Mouse (Mus musculus) heart, postnatal 0 days (tissue): ENCODE data around the gene Efemp2. TPM values are rescaled to one million over a fixed set of nuclear protein-coding genes. Genes with fewer than 3 reads are reported as not detected.
A peak's percentile ranks its signal among the peaks of the same experiment; 100 is the strongest.
"Not testable (repeated sequence)": the region's sequence is repeated elsewhere in the genome, so short reads cannot be mapped to it uniquely, and the experiment has no call there.

Experiments used
- ATAC-seq: fragments of 200-750 bp; cut with Nextera tagmentation; 2 replicates; pipeline ENCODE4 v1.8.0; 2017; ENCODE audit warnings: low read depth, moderate number of reproducible peaks, moderate library complexity; ENCODE audit not compliant: insufficient read depth
- DNase-seq: peaks from one replicate; pipeline ENCODE4 v3.0.0-alpha.2; 2016; ENCODE audit warnings: low spot score
- H3K27ac ChIP-seq: fragments of 300-500 bp; sonication (generic); 2 replicates; pipeline ENCODE4 v1.5.1; 2014; ENCODE audit warnings: low read depth, mild to moderate bottlenecking
- H3K27me3 ChIP-seq: fragments of 300-500 bp; sonication (generic); 2 replicates; pipeline ENCODE4 v1.6.1; 2014; ENCODE audit warnings: low read length, mixed read lengths; ENCODE audit not compliant: control insufficient read depth, insufficient read depth
- H3K36me3 ChIP-seq: fragments of 300-500 bp; sonication (generic); replicated peaks from 2 replicates; pipeline ENCODE4 v1.6.1; 2014; ENCODE audit warnings: low read length, mixed read lengths; ENCODE audit not compliant: control insufficient read depth, insufficient read depth
- H3K4me1 ChIP-seq: fragments of 300-500 bp; sonication (generic); 2 replicates; pipeline ENCODE4 v1.6.1; 2014; ENCODE audit warnings: antibody characterized with exemption; ENCODE audit not compliant: control insufficient read depth, insufficient read depth
- H3K4me2 ChIP-seq: fragments of 300-500 bp; sonication (generic); 2 replicates; pipeline ENCODE4 v1.6.1; 2014; ENCODE audit warnings: low read depth, mild to moderate bottlenecking, low read length, moderate library complexity
- H3K4me3 ChIP-seq: fragments of 300-500 bp; sonication (generic); 2 replicates; pipeline ENCODE4 v1.5.1; 2014; ENCODE audit warnings: low read depth, low read length
- H3K9ac ChIP-seq: fragments of 300-500 bp; sonication (generic); replicated peaks from 2 replicates; pipeline ENCODE4 v1.6.1; 2014; ENCODE audit warnings: low read depth, low read length, mixed read lengths
- H3K9me3 ChIP-seq: fragments of 300-500 bp; sonication (generic); replicated peaks from 2 replicates; pipeline ENCODE4 v1.6.1; 2016; ENCODE audit warnings: low read length; ENCODE audit not compliant: control insufficient read depth
- CTCF ChIP-seq: IDR thresholded peaks from 2 replicates; pipeline ENCODE4 v1.5.1; 2016; ENCODE audit warnings: antibody characterized with exemption, control low read depth, low read depth
- EP300 ChIP-seq: IDR thresholded peaks from 2 replicates; pipeline ENCODE4 v1.6.1; 2016; ENCODE audit warnings: antibody characterized with exemption, low read depth
- WGBS: fragments of 180-500 bp; shearing (Covaris S2); extraction: QIAGEN DNeasy Blood & Tissue Kit; methylation state at CpG from one replicate; pipeline ENCODE4 v1.1.7; 2014; 5-methylcytosine and 5-hydroxymethylcytosine counted together
- polyA plus RNA-seq: library from polyadenylated mRNA; unstranded; fragments of >200 nt; fragmentation: Nextera tagmentation; extraction: Ambion mirVana; gene quantifications from 2 replicates; pipeline ENCODE4 v1.2.1, GENCODE M21; 2015
- total RNA-seq: library from RNA; depleted of rRNA; stranded (reverse); fragments of >200 nt; gene quantifications from 2 replicates; pipeline ENCODE4 v1.2.3, GENCODE M21; 2014; ENCODE audit warnings: low replicate concordance

Gene Efemp2
- total and polyA plus RNA-seq, 2 experiments from 2014 or later: 32.2 to 46.8 TPM

DNA sequence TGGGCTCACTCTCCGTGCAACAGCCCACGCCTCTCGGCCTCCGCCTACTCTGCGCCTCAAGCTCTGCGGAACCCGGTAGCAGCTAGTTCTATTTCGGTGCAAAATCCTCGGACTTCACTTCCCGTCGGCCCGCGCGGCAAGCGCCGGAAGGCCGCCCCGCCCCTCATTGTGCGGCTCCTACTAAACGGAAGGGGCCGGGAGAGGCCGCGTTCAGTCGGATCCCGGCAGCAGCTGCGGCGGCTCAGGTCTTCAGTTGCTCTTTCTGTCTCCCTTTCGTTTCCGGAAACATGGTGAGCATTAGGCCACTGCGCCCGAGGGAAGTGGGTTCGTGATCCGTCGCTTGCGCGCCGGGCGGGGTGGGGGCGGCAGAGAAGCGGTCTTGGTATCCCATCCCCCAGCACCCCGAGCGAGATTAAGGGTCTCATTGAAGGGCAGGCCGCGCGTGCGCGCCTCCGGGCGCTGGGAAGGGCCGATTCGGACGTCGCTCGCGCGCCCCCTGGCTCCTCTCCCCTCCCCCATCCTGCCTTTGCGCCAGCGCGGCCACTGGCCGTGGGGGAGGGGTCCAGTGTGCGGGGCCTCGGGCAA, 16.7 kb downstream of the Efemp2 start, which contains the start of gene Cfl1:
Gene Cfl1, plus strand, starts transcription at position 143 of the 585 bp plus-strand sequence.
- H3K4me3 ChIP-seq: peak within 1 kb of the TSS; percentile 98
- H3K9me3 ChIP-seq: no peaks in the 10 kb centered on the region
- peak; percentile 96 for DNase-seq
- H3K27me3 ChIP-seq: no peaks in the 10 kb centered on the region
- peaks cover 17% of the 10 kb centered on the region; the same call in 1 of the 2 replicates for H3K4me1 ChIP-seq
- WGBS: under 1% methylated on average over 61 of the region's 62 CpGs
- H3K4me2 ChIP-seq: peak within 1 kb of the TSS; percentile 77
- H3K36me3 ChIP-seq: peaks cover 40% of the 10 kb centered on the region
- TF ChIP-seq CTCF (no peak; the same call in 1 of the 2 replicates), EP300 (peak; percentile 79; the same call in 1 of the 2 replicates)
- H3K9ac ChIP-seq: peak within 1 kb of the TSS; percentile 95
- peak; percentile 62 for ATAC-seq
- peak within 1 kb of the TSS; percentile 100 for H3K27ac ChIP-seq

DNA sequence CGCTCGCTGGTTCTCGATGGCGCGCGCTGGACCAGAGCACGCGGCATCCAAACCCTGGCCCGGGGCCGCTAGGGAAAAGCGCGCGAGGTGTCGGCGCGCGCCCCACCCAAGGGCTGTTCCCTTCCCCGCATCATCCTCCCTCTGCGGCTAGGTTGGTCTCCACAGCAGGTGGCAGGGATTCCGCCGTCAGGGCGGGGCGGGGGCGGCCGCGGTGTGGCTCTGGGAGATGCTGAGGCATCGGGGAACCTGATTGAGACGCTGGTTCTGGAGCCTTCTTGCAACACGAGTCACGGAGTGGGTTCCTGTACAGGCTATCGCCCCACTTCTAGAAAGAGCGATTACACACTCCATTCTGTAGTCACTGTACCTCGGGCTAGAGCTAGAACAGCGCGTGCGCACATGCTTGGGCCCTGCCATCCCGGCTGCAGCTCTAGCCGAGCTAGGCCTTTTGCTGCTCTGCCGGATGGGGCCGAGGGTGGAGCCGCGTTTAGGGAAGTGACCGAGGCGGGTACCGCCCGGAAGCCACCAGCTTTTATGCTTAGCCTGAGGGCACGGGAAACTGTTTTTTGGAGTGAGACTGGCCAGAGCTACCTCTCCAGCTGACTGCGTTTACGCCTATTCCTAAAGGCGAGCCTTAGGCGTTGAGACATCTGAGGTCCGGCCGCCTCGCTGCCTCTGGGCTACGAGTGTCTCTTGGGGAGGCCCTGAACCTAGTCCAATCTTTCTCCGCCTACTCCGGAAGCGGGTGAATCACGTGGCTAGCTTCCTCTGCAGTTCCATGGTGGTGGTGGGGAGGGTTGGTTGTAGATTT, 17.3 kb downstream of the Efemp2 start:
- Histone ChIP-seq H3K9me3 (no peaks in the 10 kb centered on the region), H3K4me3 (peak overlapping the region; percentile 98), H3K9ac (peak overlapping the region; percentile 95), H3K4me2 (peak overlapping the region; percentile 77), H3K4me1 (peaks cover 17% of the 10 kb centered on the region; the same call in 1 of the 2 replicates), H3K27ac (peak overlapping the region; percentile 100), H3K36me3 (peaks cover 40% of the 10 kb centered on the region), H3K27me3 (no peaks in the 10 kb centered on the region)
- TF ChIP-seq CTCF (no peak), EP300 (peak; percentile 90)
- WGBS: under 1% methylated on average over 57 of the region's 59 CpGs
- peak; percentile 13 for ATAC-seq
- peak; percentile 86 for DNase-seq

DNA sequence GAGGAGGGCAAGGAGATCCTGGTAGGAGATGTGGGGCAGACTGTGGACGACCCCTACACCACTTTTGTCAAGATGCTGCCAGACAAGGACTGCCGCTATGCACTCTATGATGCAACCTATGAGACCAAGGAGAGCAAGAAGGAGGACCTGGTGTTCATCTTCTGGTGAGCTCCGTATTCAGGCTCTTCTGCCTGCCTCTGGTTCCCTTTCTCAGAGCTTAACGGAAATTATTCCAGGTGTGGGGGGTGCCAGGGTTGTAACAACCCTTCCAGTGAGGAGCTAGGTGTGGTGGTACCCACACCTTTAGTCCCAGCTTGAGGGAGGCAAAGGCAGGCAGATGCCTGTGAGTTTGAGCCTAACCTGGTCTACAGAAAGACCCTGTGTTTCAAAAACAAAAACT, 18.9 kb downstream of the Efemp2 start:
- DNase-seq: no peak
- no peak overlapping the region for H3K27ac ChIP-seq
- peaks cover 50% of the 10 kb centered on the region for H3K36me3 ChIP-seq
- no peak for ATAC-seq
- H3K4me2 ChIP-seq: no peak overlapping the region
- whole genome bisulfite sequencing: 54% methylated on average over 4 of the region's 4 CpGs
- no peak for TF ChIP-seq EP300
- no peak for TF ChIP-seq CTCF
- H3K9me3 ChIP-seq: no peaks in the 10 kb centered on the region
- peaks cover 8% of the 10 kb centered on the region; the same call in 1 of the 2 replicates for H3K4me1 ChIP-seq
- H3K27me3 ChIP-seq: no peaks in the 10 kb centered on the region
- no peak overlapping the region for H3K9ac ChIP-seq
- no peak overlapping the region for H3K4me3 ChIP-seq

DNA sequence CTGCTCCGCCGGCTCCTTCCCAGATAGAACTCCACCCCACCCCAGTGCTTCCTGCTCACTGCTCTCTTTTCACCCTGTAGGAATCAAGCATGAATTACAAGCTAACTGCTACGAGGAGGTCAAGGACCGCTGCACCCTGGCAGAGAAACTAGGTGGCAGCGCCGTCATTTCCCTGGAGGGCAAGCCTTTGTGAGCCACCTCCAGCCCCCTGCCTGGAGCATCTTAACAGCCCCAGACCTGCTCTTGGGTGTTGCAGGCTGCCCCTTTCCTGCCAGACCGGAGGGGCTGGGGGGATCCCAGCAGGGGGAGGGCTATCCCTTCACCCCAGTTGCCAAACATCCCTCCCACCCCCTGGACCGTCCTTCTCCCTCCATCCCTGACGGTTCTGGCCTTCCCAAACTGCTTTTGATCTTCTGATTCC, 19.6 kb downstream of the Efemp2 start:
- H3K9ac ChIP-seq, DNase-seq, H3K4me3 ChIP-seq, ATAC-seq, H3K27ac ChIP-seq, H3K9me3 ChIP-seq, H3K4me1 ChIP-seq, H3K4me2 ChIP-seq, H3K27me3 ChIP-seq: not testable (repeated sequence)
- H3K36me3 ChIP-seq: peaks cover 56% of the 10 kb centered on the region
- WGBS: 59% methylated on average over 9 of the region's 9 CpGs

DNA sequence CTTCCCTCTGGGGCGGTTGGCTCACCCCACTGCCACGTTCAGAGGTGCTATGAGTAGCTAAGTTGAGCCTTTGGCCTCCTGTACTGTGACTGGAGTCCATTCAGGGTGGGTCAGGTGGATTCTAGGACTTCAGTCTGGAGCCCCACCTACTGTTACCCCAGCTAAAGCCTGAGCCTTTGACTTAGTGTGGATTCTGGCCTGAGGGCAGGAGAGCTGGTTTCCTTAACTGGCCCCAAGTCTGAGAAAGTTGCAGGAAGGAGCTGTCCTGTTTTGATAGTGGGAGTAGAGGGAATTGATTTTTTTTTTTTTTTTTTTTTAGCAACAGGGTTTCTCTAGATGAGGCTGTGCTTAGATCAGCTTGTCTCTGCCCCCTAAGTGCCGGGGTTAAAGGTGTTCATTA, 20.6 kb downstream of the Efemp2 start:
- ATAC-seq: no peak
- no peak overlapping the region for H3K4me3 ChIP-seq
- 71% methylated on average over 3 of the region's 3 CpGs for WGBS
- H3K36me3 ChIP-seq: peaks cover 56% of the 10 kb centered on the region
- no peaks in the 10 kb centered on the region for H3K9me3 ChIP-seq
- no peak for DNase-seq
- no peak for TF ChIP-seq CTCF
- TF ChIP-seq EP300: no peak
- H3K4me2 ChIP-seq: no peak overlapping the region
- peaks cover 7% of the 10 kb centered on the region; the same call in 1 of the 2 replicates for H3K4me1 ChIP-seq
- no peaks in the 10 kb centered on the region for H3K27me3 ChIP-seq
- H3K27ac ChIP-seq: no peak overlapping the region
- no peak overlapping the region for H3K9ac ChIP-seq
